In the genomic region with DNA sequence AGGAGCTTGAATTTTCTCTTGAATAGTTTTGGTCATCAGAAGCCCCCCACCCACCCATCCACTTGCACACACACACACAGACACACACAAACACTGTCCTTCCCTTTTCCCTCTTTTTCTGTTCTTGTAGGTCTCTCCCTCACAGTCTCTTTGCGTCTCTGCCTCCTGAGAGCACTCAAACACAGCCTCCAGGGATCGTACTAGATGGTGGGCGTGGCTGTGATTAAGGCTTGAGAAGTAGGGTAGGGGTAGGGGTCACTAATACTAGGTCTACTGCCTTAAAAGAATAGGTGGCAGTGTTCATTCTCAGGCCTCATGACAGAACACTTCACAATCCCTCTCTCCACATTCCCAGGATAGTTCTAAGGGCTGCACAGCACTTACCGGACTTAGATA, we compare ENCODE assay signal across 8 mouse cellular contexts. TPM values are rescaled to one million over a fixed set of nuclear protein-coding genes. Genes with fewer than 3 reads are reported as not detected.
DNase-seq lines count a peak whose midpoint lies in the region; ATAC-seq lines count a peak whose summit lies in the region.

A gene (minus strand): TSS at position 150 of the 396 bp plus-strand sequence.

- WGBS in kidney, embryonic 16.5 days: 32% methylated on average over 4 of the region's 4 CpGs

- peaks cover 7% of the 10 kb centered on the region; the same call in 1 of the 2 replicates for H3K27me3 ChIP-seq in kidney, embryonic 16.5 days (ENCODE audit: insufficient read depth, low read length)

- H3K4me1 ChIP-seq in kidney, embryonic 16.5 days (ENCODE audit: insufficient read depth, low read length): peaks cover 12% of the 10 kb centered on the region

- peak within 1 kb of the TSS; percentile 31 for H3K27ac ChIP-seq in kidney, embryonic 16.5 days (ENCODE audit: low read length)

- ATAC-seq in kidney, embryonic 16.5 days (ENCODE audit: low FRiP score, low TSS enrichment): no peak

- peak within 1 kb of the TSS; percentile 60 for H3K4me3 ChIP-seq in kidney, embryonic 16.5 days (ENCODE audit: low read length)

- peak within 1 kb of the TSS; percentile 65 for H3K9ac ChIP-seq in kidney, embryonic 16.5 days (replicated peaks; ENCODE audit: low read length)

- no peaks in the 10 kb centered on the region for H3K9me3 ChIP-seq in kidney, embryonic 16.5 days (ENCODE audit: low read length)

- H3K4me2 ChIP-seq in kidney, embryonic 16.5 days (replicated peaks; ENCODE audit: low read depth, low read length): peak within 1 kb of the TSS; percentile 66

- no peaks in the 10 kb centered on the region for H3K36me3 ChIP-seq in kidney, embryonic 16.5 days (ENCODE audit: insufficient read depth, low read length)

- no peak for DNase-seq in kidney, postnatal 14 days
- no peak for DNase-seq in adrenal gland, adult 8-10 months
- DNase-seq in gonadal fat pad, adult 2 months (ENCODE audit: low read depth): no peak
- DNase-seq in layer of hippocampus, postnatal 10 days (ENCODE audit: low spot score in 2 of 2): no peak
- peak; percentile 9 for DNase-seq in lung, postnatal 36 days
- DNase-seq in spleen, postnatal 10 days (ENCODE audit: low spot score in 2 of 2): no peak
- no peak for DNase-seq in ovary, postnatal 14 days (ENCODE audit: low spot score)

RNA-seq across cellular contexts. Expression of the gene that starts here (rescaled TPM):
- 30.9 and 31.6 TPM in 2 replicates for polyA plus RNA-seq in kidney, embryonic 16.5 days (2015; fragmentation: Nextera tagmentation; extraction: Ambion mirVana)
- total RNA-seq in adrenal gland, adult 8-10 months (2022): 100 to 1,000 TPM in 2 of 4 experiments, 10 to 100 TPM in 2; 87.4 to 124 (median 103) TPM
- 45.6 and 60.7 TPM in 2 replicates for polyA plus RNA-seq in gonadal fat pad, adult 2 months (2012; rRNA removed)
- total RNA-seq in layer of hippocampus, postnatal 10 days (2021): 100 to 1,000 TPM; 154 to 171 TPM
